Mouse (Mus musculus) testis, adult 2 months (tissue): ENCODE measurements around the gene Rpl41.

Experiments used
- CTCF ChIP-seq: fragments of 200-500 bp; IDR thresholded peaks from 2 replicates; pipeline ENCODE4 v1.5.1; 2012; ENCODE audit warnings: low read depth, mild to moderate bottlenecking, inconsistent platforms, low read length, moderate library complexity; ENCODE audit not compliant: control insufficient read depth, insufficient read depth, insufficient replicate concordance
- POLR2A ChIP-seq: fragments of 200-500 bp; IDR thresholded peaks from 2 replicates; pipeline ENCODE4 v1.6.1; 2012; ENCODE audit warnings: low read depth, mild to moderate bottlenecking, inconsistent platforms, low read length, moderate library complexity; ENCODE audit not compliant: control insufficient read depth

DNA sequence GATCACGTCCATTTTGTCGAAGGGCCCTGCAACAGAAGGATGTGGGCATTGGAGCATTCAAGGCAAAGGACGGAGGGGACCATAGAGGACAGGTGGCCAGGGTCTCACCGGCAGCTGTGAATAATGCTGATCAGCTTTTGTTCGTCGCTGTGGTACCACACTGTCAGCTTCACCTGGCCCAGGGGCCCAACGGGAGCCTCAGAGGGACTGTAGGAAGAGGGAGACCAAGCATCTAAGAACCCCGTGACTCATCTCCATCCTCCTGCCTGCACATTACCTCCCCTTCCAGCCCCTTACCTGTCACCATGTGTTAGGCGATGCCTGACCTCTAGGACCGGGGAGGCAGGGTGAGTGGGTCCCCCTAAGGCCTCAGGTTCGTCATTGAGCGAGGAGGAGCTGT lies 37.3 kb downstream of the Rpl41 start:
- TF ChIP-seq CTCF (no peak), POLR2A (no peak)
